Mouse (Mus musculus) monocyte, adult 2 months (primary cell): ENCODE measurements at regions not wholly inside any gene's neighbourhood (a gene's known extent, or its start where the extent isn't known, plus 50 kb on each side); places are given as distances from the start of the nearest gene placed in this dataset.

ENCODE experiments used
- DNase-seq, 2 experiments: peaks; one replicate each; pipeline ENCODE4 v3.0.0; 2022; ENCODE audit warnings: low spot score in 2 of 2, low read depth in 1 of 2

DNA sequence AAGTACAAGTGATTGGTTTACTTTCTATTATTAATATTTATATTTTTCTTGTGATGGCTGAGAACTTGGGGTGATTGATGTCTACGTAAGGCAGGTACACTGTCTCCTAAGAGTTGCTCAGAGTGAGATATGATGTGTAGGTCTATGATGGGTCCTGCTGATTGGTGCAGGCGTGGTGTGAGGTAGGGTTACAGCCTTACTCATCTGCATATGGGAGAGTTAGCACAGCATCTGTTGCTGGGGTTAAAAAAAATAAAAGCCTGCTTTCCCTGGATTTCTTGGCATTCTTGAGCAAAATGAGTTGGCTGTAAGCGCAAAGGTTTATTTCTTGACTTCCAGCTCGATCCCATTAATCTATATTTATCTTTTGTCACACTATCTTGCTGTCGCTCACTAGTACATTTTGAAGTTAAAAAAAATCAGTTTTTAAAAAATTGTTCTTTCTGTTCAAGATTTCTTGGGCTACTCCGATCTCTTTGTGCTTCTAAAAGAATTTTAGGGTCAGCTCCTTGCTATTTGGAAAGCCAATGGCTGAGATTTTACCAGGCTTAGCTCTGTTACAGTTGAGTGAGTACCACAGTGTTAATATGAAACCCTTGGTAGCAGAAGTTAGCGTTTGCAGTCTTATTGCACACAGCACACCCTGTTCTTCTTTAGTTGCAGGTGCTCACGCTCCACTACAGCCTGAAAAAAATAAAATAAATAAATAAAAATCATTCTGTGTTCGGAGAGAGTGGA lies 482.0 kb downstream of the Plekhb2 start:
- DNase-seq: no peak

DNA sequence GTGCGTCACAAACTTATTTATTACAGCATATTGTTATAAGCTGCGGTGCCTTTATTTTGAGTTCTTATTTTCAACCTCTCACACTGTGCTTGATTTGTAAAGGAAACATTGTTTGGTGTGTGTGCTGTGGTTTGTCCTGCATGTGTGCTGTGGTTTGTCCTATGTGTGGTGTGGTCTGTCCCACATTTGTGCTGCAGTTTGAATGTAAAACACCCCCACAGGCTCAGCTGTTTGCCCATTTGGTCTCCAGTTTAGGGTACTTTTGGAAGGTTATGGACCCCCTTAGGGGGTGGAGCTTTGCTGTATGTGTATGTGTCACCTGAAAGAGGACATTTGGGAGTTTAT lies 482.5 kb downstream of the Plekhb2 start:
- no peak for DNase-seq

DNA sequence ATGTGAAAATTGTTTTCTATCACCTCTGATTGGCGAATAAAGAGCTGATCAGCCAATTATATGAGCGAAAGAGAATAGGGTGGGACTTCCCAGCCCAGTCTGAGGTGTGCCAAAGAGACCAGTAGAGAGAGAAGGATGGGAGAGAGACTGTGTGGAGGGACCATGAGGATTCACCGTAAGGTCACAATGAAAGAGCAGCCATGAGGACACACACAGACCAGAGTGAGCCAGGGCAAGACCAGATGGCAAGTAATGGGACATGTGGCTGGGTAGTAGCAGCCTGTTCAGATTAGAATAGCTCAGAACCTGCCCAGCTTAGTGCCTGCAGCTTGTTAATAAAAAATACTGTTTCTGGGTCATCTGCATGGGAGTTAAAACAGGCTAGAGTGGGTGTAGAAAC lies 487.9 kb downstream of the Plekhb2 start:
- DNase-seq: no peak

DNA sequence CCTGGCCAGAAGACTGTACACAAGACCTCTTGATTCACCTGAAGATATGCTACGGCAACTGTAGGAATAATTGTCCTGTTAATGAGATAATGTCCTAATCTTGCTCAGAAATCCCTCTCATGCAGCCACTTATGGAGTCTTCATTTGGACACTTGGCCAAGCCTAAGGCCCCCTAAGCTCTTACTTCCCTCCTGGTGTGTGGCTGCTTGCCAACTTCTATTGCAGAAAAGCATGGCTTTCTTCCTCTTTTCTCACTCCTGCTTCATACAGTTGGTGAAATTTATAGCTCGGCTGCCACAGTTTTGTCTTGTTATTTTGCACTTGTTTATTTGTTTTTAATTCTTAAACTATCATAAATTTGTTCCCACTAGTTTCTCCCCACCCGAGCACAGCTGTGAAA lies 488.4 kb downstream of the Plekhb2 start:
- DNase-seq: no peak

DNA sequence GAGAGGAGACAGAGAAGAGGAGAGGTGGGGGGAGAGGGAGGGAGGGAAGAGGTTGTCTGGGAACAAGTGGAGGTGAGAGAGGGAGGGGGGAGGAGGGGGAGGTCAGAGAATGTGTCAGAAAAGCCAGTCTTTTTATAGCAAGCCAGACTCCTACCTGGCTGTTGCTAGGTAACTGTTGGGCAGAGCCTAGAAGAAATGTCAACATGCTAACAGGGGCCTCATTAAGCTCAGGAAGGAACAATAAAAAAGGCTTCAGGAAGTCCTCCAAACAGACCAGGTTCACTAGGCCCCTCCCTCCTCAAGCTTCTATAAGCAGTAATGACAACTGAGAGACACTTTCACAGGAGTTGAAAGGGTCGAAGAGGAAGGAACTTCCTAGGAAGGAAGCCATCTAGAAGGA lies 494.8 kb downstream of the Plekhb2 start:
- no peak for DNase-seq

DNA sequence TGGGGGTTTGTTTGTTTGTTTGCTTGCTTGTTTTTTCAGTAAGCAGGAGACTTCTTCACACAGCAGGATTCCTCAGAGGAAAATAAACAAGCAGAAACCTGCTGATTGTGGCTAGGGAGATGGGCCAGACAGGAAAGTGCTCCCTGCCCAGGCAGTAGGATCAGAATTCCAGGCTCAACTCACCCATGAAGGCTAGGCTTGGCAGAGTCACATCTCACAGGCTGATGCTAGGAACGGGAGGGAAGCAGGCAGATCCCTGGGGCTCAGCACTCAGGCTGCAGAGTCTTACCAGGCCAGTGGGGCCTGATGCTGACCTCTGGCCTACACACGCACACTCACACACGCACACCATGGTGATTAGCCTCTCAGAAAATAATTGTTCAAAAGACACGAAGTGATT lies 498.5 kb downstream of the Plekhb2 start:
- DNase-seq: no peak

DNA sequence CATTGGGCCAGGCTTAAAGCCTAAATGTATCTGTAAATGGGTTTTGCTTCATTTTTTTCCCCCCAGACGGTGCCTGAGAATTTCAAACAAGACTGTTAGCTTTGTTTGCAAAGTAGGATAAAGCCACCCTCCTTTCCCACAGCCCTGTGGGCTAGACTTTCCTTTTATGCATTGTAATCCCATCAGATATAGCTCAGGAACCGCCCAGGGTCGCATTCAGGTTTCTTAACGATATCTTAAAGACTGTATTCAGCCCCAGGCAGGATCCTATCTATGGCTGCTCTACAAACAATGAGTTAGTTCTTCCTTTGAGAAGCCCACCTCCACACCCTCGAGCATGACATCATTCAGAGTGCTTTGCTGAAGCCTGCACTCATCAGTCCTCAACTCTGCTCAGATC lies 509.2 kb downstream of the Plekhb2 start:
- no peak for DNase-seq

DNA sequence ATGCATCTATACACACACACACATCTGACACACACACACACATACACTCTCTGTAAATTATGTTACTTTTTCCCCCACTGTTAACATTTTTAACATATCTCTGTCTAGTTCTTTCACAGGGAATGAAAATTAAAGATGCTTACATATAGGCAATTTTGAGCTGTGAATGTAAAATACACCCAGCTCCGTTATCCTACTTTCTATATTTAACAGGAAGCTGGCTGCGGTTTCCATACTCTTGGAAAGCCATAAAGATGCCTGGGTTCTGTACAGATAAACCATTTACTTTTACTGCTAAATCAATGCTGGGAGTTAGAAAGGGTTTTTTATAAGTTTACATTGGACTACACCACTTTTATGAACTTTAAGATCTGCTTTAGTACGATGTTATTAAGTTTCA lies 511.7 kb downstream of the Plekhb2 start:
- no peak for DNase-seq

DNA sequence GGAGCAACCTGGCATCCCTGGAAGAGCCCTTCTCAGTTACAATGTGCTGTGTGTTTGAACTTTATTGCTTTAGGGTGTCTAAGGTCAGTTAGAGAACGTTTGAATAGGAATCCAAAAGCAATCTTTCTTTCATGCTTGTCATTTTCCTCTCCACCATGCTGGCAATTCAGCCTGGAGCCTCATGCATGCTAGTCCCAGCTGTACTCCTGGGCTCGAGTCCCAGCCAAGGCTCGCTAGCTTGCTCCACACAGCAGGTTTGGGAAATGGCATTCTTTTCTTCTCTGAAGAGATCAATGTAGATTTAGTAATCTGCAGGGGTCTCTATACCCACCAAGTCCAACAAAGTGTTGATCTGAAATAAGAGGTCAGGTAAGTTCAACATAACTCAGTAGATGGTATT lies 513.1 kb downstream of the Plekhb2 start:
- DNase-seq: no peak

DNA sequence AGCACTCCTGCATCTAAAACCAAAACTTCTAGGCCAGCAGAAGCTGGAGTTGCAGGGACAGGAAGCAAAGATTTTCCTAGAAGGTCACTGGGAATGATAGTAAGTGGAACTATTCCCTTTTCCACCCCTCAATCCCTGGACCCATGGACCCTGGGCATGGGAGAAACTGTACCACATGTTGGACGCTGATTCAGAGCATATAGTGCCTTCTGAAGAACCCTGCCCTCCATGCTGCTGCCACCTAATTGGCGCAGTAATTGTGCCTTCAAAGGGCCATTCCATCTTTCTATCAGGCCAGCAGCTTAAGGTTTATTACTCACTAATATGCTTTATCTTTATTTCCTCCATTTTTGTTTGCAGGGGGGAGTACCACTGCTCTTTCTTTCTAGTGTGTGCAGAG lies 516.8 kb downstream of the Plekhb2 start:
- DNase-seq: no peak

DNA sequence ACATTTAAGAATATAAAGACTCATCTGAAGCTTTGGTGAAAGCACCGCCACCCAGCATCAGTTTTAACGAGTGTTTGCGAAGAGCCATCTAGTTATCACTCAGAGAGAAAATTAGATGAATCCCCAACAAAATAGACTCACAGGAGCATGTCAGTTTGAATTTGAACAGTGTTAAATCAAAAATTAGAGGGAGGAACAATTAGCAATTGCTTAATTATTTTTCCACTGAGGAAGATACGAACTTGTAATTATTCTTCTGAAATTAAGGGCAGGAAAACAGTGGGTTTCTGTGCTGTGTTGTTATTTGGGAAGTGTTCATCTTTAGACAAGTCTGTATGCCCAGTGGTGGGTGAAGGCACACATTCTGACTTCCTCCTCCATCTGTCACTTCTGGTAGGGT lies 523.0 kb downstream of the Plekhb2 start:
- no peak for DNase-seq

DNA sequence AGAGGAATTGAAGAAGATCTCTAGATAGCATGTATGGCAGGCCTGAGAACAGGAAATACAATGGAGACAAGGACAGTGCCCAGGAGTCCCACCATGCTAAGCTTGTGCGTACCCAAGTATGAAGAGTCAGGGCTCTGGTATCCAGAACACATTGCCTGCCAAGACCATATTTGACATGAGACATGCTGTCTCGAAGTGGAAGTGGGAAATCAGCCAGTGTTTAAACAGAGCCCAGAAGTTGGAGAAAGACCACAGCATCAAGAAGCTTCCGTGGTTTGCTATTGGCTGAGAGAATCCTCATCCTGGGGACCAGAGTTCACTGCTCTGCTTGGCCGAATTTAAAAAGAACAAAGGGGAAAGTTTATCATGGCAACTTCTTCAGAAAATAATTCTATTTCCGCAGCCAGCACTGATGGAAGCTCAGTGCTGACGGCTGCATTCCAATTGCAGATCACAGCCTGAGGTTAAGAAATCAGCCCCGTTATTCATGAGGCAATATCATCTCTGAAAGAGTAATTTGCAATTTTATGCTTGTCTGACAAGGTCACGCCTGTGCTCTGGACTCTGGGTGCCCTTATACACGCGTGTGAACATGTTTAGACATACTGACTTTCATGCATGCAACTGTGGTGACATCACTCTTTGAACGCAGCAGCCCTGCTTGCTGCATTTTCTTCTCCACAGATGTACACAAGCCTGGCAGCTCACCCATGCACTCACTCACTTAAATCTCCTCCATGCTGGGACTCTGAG lies 531.0 kb downstream of the Plekhb2 start:
- no peak for DNase-seq

DNA sequence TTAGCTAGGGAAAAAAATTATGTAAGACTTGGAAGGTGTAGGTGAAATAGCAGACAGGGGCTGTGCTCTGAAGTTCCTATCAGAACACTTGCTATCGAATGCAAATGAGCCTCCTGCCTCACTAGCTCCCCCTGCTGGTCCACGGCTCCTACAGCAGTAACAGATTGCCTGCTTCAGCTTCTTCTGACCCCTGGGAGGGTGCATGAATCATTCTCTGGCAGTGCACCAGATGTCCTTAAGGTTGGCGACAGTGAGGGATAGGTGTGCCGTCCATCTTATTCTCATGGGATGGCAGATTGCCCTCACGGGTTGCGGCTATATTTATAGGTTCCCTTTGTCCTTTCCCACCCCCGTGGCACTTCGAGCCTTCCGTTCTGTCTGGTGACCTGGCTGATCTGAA lies 535.7 kb downstream of the Plekhb2 start:
- no peak for DNase-seq

DNA sequence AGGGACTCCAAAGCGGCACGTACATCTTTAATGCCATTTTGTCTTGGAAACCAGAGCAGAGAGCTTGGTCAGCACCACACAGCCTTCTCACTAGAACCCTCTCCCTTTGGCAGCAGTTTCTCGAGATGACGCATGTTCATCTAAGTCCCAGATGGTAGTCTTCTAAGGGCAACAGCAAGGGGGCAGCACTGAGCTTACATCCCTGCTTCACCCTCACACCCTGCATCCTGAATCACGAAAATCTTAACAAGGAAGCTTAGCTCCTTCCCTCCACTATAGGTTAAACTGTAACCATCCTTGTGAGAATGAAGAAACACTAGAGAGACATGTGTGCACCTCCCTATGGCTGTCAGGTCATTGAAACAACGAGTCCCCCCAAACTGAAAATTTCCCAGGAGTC lies 538.4 kb downstream of the Plekhb2 start:
- DNase-seq: no peak

DNA sequence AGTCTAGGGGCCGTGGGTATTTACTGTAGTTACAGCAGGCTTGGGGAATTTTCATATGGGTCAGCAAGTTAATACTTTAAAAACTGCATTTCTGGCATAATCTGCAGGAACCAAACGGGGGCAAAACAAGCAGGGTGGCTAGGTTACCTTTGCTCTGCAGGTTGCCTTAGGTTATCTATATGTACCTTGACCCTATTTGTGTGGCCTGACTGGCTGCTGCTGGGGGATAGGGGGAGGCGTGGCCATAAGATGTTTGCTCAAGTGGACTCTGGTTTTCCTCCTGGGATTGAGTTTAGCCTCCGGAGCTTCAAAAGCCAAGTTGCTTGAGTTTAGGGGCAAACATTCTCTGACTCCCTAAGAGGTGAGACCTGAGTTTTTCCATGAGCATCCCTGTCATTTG lies 540.6 kb downstream of the Plekhb2 start:
- DNase-seq: no peak

DNA sequence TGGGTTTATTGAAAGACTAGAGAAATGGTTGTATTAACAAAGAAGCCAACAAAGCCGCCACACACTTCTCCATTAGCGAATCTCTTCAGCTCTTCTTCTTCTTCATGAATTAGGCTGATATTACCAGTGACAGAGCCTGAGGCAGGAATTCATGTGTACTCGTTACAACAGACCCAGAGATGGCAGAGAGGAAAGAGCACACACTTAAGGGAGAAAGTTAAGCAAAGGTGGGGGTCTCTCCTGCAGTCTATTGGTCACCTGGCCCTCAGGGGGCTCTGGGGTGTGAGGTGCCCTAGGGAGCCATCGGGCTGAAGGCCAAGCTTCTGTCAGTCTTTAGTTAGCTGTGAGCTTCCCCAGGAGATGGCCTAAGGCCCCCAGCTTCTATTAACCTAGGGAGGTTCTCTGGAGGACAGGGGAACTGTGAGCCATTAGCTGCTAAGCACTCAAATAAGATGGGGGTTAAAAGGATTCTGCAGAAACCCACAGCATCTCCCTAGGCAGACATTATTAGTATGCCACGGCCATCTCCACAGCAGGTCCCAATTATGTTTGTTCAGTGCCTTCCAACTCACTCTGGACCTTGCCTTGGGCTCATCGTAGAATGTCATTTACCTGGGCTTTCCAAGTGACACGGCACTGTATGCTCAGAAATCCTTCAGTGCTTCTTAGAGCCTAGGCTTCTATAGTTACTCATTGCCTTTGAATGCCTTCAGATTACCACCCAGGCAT lies 541.2 kb downstream of the Plekhb2 start:
- no peak for DNase-seq

DNA sequence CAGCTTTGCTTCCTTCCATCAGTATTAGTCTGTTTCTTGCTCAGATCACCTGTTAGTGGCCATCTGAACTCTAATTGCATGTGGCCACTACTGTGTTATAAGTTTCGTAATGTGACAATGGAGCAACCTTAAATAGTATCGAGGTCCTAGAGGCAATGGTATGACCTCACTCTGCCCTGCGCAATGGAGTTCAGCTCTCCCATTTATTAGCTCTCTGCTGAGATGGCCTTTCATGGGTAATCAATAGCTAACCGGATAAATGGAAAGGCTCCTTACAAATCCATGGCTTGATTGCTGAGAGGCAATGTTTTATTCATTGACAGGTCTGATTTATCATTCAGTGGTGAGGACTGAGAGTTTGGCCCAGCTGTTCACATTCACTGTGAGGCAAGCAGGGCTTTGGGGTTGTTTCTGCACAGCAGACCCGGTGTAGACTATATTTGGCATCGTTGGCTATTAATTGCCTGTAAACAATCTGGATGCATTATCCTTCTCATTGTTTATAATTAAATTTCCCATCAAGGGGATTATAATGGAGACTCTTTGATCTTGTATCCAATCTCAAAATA lies 543.9 kb downstream of the Plekhb2 start:
- DNase-seq: no peak

DNA sequence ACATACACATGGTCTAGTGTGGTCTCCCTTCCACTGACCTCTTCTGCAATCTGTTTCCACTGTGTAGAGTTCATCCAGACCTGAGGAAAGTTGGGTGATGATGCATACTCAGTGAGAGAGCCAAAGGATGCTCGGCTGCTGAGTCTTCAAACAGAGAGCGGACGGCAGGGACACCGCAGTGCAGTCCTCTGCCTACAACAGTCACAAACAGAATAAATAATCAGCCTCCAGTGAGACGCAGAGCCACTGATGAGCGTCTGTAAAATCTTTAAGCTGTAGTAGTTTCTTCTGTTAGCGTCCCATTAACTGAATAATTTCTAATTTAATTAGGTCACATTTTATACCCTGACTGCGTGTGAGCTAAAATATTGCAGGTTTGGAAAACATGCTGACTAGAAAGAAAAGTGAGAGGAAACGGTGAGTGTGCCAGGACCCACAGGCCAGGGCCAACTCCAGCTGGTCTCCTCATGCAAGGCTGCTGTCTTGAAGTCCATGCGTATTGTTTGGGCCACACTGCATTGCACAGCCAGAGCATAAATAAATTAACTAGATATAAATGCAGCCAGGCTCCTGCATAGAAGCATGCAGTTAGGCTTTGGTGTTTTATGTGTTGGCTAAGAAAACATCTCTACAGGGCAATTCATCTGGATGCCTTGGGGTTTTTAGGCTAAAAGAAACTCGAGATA lies 551.0 kb downstream of the Plekhb2 start:
- no peak for DNase-seq

DNA sequence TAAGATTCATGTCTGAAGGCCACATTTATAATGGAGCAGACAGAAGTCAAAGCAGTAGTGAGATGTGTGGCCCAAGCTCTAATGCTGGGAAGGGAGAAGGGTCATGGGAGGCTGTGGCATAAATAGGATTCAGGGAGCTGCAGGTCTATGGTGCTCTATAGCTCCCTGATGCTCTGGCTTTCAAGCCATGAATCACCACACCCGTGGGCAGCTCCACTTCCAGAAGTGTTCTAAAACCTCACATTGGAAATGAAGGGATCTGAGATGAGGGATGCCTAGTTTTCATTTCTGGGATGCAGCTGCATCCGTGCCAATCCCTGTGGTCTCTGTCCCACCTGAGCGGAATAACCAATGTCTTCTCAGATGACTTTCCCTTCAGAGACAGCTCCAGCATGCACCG lies 553.2 kb downstream of the Plekhb2 start:
- no peak for DNase-seq

DNA sequence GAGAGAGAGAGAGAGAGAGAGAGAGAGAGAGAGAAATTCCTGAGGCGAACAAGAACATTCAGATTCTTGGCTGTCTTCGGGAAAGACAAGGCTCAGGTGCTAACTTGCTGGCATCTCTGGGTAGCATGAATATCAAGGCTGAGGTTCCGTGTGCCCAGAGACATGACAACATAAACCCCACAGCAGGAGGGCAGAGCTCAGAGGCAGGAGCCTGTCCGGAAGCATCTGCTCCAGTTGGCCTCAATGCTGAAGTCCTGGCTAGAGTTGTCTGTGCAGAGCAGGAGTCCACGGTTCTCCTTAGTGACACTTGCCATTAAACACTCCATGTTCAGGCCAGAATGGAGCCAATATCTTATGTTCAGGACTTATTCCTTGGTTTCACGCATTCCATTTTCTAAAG lies 555.6 kb downstream of the Plekhb2 start:
- no peak for DNase-seq

DNA sequence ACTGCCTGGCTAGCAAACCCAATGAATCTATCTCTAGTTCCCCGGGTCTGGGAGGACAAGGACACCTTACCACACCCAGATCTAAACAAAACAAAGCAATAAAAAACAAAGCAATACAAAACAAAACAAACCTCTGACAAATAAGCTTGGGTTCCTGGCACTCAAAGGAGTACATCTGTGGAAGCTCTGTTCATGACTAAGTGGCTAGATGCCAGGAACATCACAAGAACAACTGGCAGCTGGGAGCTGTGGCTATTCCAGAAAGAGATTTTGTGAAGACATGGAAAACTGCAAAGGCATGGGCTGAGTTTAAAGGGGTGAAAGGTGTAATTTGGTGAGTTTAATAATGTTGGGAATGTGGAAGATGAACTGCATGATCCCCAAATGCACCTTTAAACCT lies 565.9 kb downstream of the Plekhb2 start:
- no peak for DNase-seq
